8 mouse cellular contexts compared by ENCODE assay signal in genomic region chr4:139351931-139352711, GRCm38 (mm10). TPM values are rescaled to one million over a fixed set of nuclear protein-coding genes. Genes with fewer than 3 reads are reported as not detected.
A peak's percentile ranks its signal among the peaks of the same experiment; 100 is the strongest.
DNase-seq lines count a peak whose midpoint lies in the region; ATAC-seq lines count a peak whose summit lies in the region.

Gene Mrto4 (minus strand): TSS chr4:139352576.
Gene Emc1 (plus strand): TSS chr4:139352587.
Gene Ubr4 (plus strand): TSS chr4:139352609.

- ATAC-seq in megakaryocyte, adult 5-6 weeks (ENCODE audit: poor library complexity, severe bottlenecking): peak; percentile 99

- peak; percentile 90 to 97 for DNase-seq in adrenal gland, adult (ENCODE audit: inconsistent age in 2 of 2, low spot score in 1 of 2)
- peak; percentile 90 for DNase-seq in embryo, embryonic 10 days (ENCODE audit: low spot score)
- DNase-seq in gastrocnemius, postnatal 10 days: peak; percentile 82
- peak; percentile 91 for DNase-seq in induced T-regulatory cell, adult 2 months (ENCODE audit: low read depth)
- DNase-seq in left cerebral cortex, adult 8-10 months (ENCODE audit: low spot score in 2 of 2): peak; percentile 76 to 84
- DNase-seq in right cerebral cortex, adult 18-20 months: peak; percentile 90
- peak; percentile 80 for DNase-seq in urinary bladder, adult 2 months (ENCODE audit: low spot score)

RNA-seq across cellular contexts. Expression of gene Mrto4, which starts in this region (rescaled TPM):
- total RNA-seq in gastrocnemius, postnatal 10 days (2021): 10 to 100 TPM; 44.3 to 44.9 TPM
- total RNA-seq in left cerebral cortex, adult 8-10 months (2022): 10 to 100 TPM; 43.2 to 54.3 (median 49.8) TPM
- total RNA-seq in megakaryocyte, adult 5-6 weeks (2015): 47.1 and 52.4 TPM in 2 replicates
- 23.7 and 33.9 TPM in 2 replicates for total RNA-seq in megakaryocyte, adult 5-6 weeks (2017)
- 40.5 and 42.4 TPM in 2 replicates for polyA plus RNA-seq in urinary bladder, adult 2 months (2012; rRNA removed)

RNA-seq across cellular contexts. Expression of gene Emc1, which starts in this region (rescaled TPM):
- total RNA-seq in gastrocnemius, postnatal 10 days (2021): 10 to 100 TPM; 30.7 TPM
- total RNA-seq in left cerebral cortex, adult 8-10 months (2022): 10 to 100 TPM; 89.4 to 92.6 (median 91.1) TPM
- total RNA-seq in megakaryocyte, adult 5-6 weeks (2015): 13.0 and 14.5 TPM in 2 replicates
- total RNA-seq in megakaryocyte, adult 5-6 weeks (2017): 32.3 and 37.8 TPM in 2 replicates
- 41.3 and 43.8 TPM in 2 replicates for polyA plus RNA-seq in urinary bladder, adult 2 months (2012; rRNA removed)

RNA-seq across cellular contexts. Expression of gene Ubr4, which starts in this region (rescaled TPM):
- 10 to 100 TPM; 79.7 to 99.0 TPM for total RNA-seq in gastrocnemius, postnatal 10 days (2021)
- 100 to 1,000 TPM; 149 to 211 (median 162) TPM for total RNA-seq in left cerebral cortex, adult 8-10 months (2022)
- 59.0 and 73.3 TPM in 2 replicates for total RNA-seq in megakaryocyte, adult 5-6 weeks (2015)
- 49.1 and 66.8 TPM in 2 replicates for total RNA-seq in megakaryocyte, adult 5-6 weeks (2017)
- 169 and 190 TPM in 2 replicates for polyA plus RNA-seq in urinary bladder, adult 2 months (2012; rRNA removed)

Comparison
In these comparisons a context has a peak if more than half of its experiments do, and no peak if none do; other contexts are left out.
1. Peak in every context shown above with its lines: DNase-seq and ATAC-seq.